In genomic region chr3:123054178-123054577, GRCm38 (mm10) we compare ENCODE assay signal across 13 mouse cellular contexts. TPM values are rescaled to one million over a fixed set of nuclear protein-coding genes. Genes with fewer than 3 reads are reported as not detected.
DNase-seq lines count a peak whose midpoint lies in the region; ATAC-seq and TF ChIP-seq lines count a peak whose summit lies in the region.
"Had no signal": no experiment of that assay in that cellular context is flagged by ENCODE, and none has a peak within 500 bp of the region (broad histone marks: within the 10 kb centered on the region; RNA-seq: fewer than 3 reads in every experiment).

No protein-coding gene starts in this region.

- DNase-seq in kidney, adult 2 months, result peak; percentile 42
- no peak for DNase-seq in kidney, postnatal 4 days
- peak; percentile 12 for DNase-seq in testis, postnatal 10 days (ENCODE audit: low spot score)
- no peak for DNase-seq in testis, postnatal 14 days (ENCODE audit: low spot score)
- DNase-seq in forelimb bud, embryonic 11.5 days (ENCODE audit: low read depth, low spot score), result peak; percentile 8
- DNase-seq in adrenal gland, adult 18-20 months (ENCODE audit: low spot score in 2 of 2), result no peak
- DNase-seq: adrenal gland, adult 8-10 months; cerebellum, postnatal 36 days had no signal

- no peak for TF ChIP-seq POLR2A in kidney, adult 2 months (IDR thresholded peaks at IDR 0.05; ENCODE audit: low read depth, low read length)

- no peak overlapping the region for H3K4me3 ChIP-seq in kidney, adult 2 months (ENCODE audit: insufficient read depth, low read depth, low read length)
- H3K4me3 ChIP-seq: limb, embryonic 15.5 days; neural tube, embryonic 12.5 days had no signal

- H3K36me3 ChIP-seq in kidney, adult 2 months (ENCODE audit: control insufficient read depth, insufficient read depth, low read length), result no peaks in the 10 kb centered on the region
- H3K36me3 ChIP-seq: G1E; limb, embryonic 15.5 days; neural tube, embryonic 12.5 days had no signal

- no peaks in the 10 kb centered on the region for H3K27me3 ChIP-seq in kidney, adult 2 months (replicated peaks; ENCODE audit: control insufficient read depth, insufficient read depth, low read length)
- H3K27me3 ChIP-seq: limb, embryonic 15.5 days; neural tube, embryonic 12.5 days had no signal

- WGBS in kidney, adult 2 months, result 55% methylated on average over 5 of the region's 5 CpGs

- ATAC-seq in CD4-positive, CD25-positive, alpha-beta regulatory T cell, adult 4 months, result no peak

- H3K4me1 ChIP-seq in kidney, adult 2 months (ENCODE audit: control insufficient read depth, insufficient read depth, low read length), result peaks cover 12% of the 10 kb centered on the region; the same call in 1 of the 2 replicates
- H3K4me1 ChIP-seq: limb, embryonic 15.5 days; neural tube, embryonic 12.5 days had no signal

- no peak for TF ChIP-seq CTCF in kidney, adult 2 months (conservative IDR thresholded peaks at IDR 0.05; ENCODE audit: insufficient read depth, insufficient read length, low read depth, low read length)

- peak overlapping the region; percentile 50; the same call in 1 of the 2 replicates for H3K27ac ChIP-seq in kidney, adult 2 months (ENCODE audit: insufficient read depth, low read depth, low read length)
- H3K27ac ChIP-seq: limb, embryonic 15.5 days; neural tube, embryonic 12.5 days had no signal

RNA-seq across cellular contexts. Expression of gene Myoz2, which starts 19.4 kb away (rescaled TPM):
- 3.8 TPM in 1 of 2 replicates, not detected in the other for polyA plus RNA-seq in kidney, adult 2 months (2012; rRNA removed)
- total RNA-seq in adrenal gland, adult 18-20 months (2021), result under 1 TPM in 1 of 2 experiments, not detected in 1; 0.42 TPM
- polyA plus RNA-seq in CD4-positive, CD25-positive, alpha-beta regulatory T cell, adult 4 months (2017; shearing (Covaris generic)), result under 1 TPM in 1 of 2 experiments, not detected in 1; 0.13 TPM
- total RNA-seq: megakaryocyte, adult 5-6 weeks had no signal
- polyA plus RNA-seq: G1E had no signal

Comparison
In these comparisons a context has a peak if more than half of its experiments do, and no peak if none do; other contexts are left out.
1. DNase-seq: peak in kidney, adult 2 months (single experiment), testis, postnatal 10 days (single experiment) and forelimb bud, embryonic 11.5 days (single experiment); none in kidney, postnatal 4 days (0 of 2), testis, postnatal 14 days (single experiment) and adrenal gland, adult 18-20 months (0 of 2).